Mouse (Mus musculus): ENCODE measurements at regions not wholly inside any gene's neighbourhood (a gene's known extent, or its start where the extent isn't known, plus 50 kb on each side); places are given as distances from the start of the nearest gene placed in this dataset.

DNA sequence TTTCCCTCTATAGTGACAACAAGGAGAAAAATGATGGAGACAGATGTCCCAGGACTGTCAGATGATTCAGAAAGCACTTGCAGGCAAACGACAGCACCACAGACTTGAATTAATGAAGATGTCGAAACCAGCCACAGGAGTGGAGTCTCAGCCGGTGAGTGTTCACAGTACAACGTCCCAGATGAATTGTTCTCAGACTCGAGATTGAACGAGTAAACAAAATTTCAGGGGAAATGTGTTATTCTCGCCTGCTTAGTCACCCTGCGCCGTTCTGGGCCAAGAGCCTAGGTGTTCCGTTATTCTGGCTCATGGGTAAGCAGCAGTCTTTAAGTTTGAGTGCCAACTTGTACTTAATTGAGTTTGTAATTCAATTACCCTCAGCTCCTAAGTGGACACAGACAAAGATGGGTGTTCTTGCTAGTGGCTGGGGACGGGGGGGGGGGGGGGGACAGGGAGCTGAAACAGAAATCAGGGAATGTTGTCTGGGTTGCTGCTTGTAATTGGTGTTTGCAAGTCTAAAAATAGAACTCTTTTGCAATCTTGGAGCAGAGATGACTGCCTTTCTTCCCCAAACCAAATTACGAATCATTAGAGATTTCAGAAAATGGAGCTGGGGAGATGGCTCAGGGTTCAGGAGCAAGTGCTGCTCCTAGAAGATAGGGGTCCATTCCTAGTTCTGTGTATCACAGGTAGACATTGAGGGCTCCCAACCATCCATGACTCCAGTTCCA, 68.4 kb downstream of the Syf2 start:
- H3K36me3 ChIP-seq (ENCODE audit: control insufficient read depth, insufficient read depth, low read length): no peaks in the 10 kb centered on the region

DNA sequence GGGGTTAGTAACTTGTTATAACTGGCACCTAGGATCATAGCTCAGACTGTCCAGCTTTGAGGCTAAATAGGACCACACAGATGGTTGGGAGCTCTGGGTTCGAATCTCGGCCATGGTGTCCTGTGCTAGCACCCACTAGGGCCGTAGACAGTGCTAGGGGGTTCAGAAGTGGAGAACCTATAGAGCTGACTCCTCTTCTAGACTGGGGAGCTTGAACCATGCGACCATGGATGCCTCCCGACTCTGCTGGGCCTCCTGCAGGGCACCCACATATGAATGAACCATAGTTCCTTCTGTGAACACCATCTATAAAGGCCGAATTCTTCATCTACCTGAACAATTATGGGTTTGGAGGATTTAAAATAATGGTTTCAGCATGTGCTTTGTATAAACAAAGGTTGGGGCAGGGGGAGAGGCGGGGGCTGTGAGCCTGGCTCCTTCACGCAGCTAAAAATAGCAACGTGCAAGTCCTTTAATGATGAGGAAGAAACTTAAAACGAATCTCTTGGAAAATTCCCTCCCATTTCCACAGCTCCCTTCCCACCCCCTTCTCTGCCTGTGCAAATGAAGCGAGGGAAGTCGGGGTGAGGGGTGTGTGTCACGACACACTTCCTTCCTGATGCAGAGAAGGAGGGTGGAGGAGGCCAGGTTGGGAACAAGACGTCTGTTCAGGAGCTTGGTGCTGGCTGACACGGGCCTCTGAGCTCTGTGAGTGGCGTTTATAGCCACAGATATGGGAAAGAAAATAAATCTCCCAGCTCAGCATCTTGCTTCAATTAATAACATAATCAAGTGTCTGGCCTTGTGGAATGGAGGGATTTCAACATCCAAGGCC, 71.6 kb downstream of the Syf2 start:
- no peaks in the 10 kb centered on the region for H3K36me3 ChIP-seq (ENCODE audit: control insufficient read depth, insufficient read depth, low read length)

More for the DNA sequence above, 68.4 kb downstream of the Syf2 start:
- no peak overlapping the region for H3K27ac ChIP-seq (ENCODE audit: control insufficient read depth, insufficient read depth, low read depth, low read length)
- no peak overlapping the region for H3K4me3 ChIP-seq (ENCODE audit: control insufficient read depth, low read depth, low read length)
- H3K4me1 ChIP-seq (ENCODE audit: control insufficient read depth, insufficient read depth, low read length): no peaks in the 10 kb centered on the region
- TF ChIP-seq CTCF (IDR thresholded peaks at IDR 0.05; ENCODE audit: control insufficient read depth, insufficient read depth, insufficient replicate concordance, low read depth, low read length) (no peak), POLR2A (IDR thresholded peaks at IDR 0.05; ENCODE audit: control insufficient read depth, low read depth, low read length) (no peak)
- no peaks in the 10 kb centered on the region for H3K27me3 ChIP-seq (ENCODE audit: control insufficient read depth, insufficient read depth, low read length)

GRCm38 (mm10) chr4:135011365-135011764, 80.7 kb downstream of the Syf2 start:
- Histone ChIP-seq H3K27me3 (ENCODE audit: control insufficient read depth, insufficient read depth, low read length) (no peaks in the 10 kb centered on the region), H3K36me3 (ENCODE audit: control insufficient read depth, insufficient read depth, low read length) (no peaks in the 10 kb centered on the region), H3K4me1 (ENCODE audit: control insufficient read depth, insufficient read depth, low read length) (no peaks in the 10 kb centered on the region), H3K27ac (ENCODE audit: control insufficient read depth, insufficient read depth, low read depth, low read length) (no peak overlapping the region), H3K4me3 (ENCODE audit: control insufficient read depth, low read depth, low read length) (no peak overlapping the region)
- TF ChIP-seq POLR2A (IDR thresholded peaks at IDR 0.05; ENCODE audit: control insufficient read depth, low read depth, low read length) (no peak), CTCF (IDR thresholded peaks at IDR 0.05; ENCODE audit: control insufficient read depth, insufficient read depth, insufficient replicate concordance, low read depth, low read length) (peak; percentile 84)

More for the DNA sequence above, 71.6 kb downstream of the Syf2 start:
- Histone ChIP-seq H3K27ac (ENCODE audit: control insufficient read depth, insufficient read depth, low read depth, low read length) (no peak overlapping the region), H3K27me3 (ENCODE audit: control insufficient read depth, insufficient read depth, low read length) (no peaks in the 10 kb centered on the region), H3K4me3 (ENCODE audit: control insufficient read depth, low read depth, low read length) (no peak overlapping the region), H3K4me1 (ENCODE audit: control insufficient read depth, insufficient read depth, low read length) (no peaks in the 10 kb centered on the region)
- TF ChIP-seq POLR2A (IDR thresholded peaks at IDR 0.05; ENCODE audit: control insufficient read depth, low read depth, low read length) (no peak), CTCF (IDR thresholded peaks at IDR 0.05; ENCODE audit: control insufficient read depth, insufficient read depth, insufficient replicate concordance, low read depth, low read length) (no peak)

DNA sequence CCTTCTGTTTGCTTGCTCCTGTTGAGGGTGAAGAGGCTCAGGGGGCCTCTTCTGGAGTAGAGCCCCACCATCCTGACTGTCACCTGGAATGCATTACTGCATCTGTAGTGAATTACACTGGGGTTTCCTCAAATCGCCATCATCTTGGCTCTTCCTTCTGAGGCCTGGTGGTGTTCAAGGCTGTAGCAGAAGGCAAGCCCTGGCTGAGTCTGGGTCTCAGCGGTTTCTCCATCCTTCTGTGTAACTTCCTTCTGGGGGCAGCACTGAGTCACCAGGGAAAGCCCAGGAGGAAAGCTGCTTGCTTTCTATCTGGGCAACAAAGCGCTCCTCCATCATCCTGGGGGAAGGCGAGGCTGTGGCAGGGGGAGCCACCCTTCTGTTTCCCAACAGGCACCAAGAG, 82.2 kb downstream of the Syf2 start:
- H3K27me3 ChIP-seq (ENCODE audit: control insufficient read depth, insufficient read depth, low read length): no peaks in the 10 kb centered on the region
- H3K4me3 ChIP-seq (ENCODE audit: control insufficient read depth, low read depth, low read length): no peak overlapping the region
- no peaks in the 10 kb centered on the region; the same call in 1 of the 2 replicates for H3K4me1 ChIP-seq (ENCODE audit: control insufficient read depth, insufficient read depth, low read length)
- TF ChIP-seq CTCF (IDR thresholded peaks at IDR 0.05; ENCODE audit: control insufficient read depth, insufficient read depth, insufficient replicate concordance, low read depth, low read length) (peak; percentile 22; the same call in 1 of the 2 replicates), POLR2A (IDR thresholded peaks at IDR 0.05; ENCODE audit: control insufficient read depth, low read depth, low read length) (no peak)
- no peaks in the 10 kb centered on the region for H3K36me3 ChIP-seq (ENCODE audit: control insufficient read depth, insufficient read depth, low read length)
- H3K27ac ChIP-seq (ENCODE audit: control insufficient read depth, insufficient read depth, low read depth, low read length): no peak overlapping the region

GRCm38 (mm10) chr4:135013932-135014331, 83.2 kb downstream of the Syf2 start:
- TF ChIP-seq POLR2A (IDR thresholded peaks at IDR 0.05; ENCODE audit: control insufficient read depth, low read depth, low read length) (no peak), CTCF (IDR thresholded peaks at IDR 0.05; ENCODE audit: control insufficient read depth, insufficient read depth, insufficient replicate concordance, low read depth, low read length) (peak; percentile 87)
- no peaks in the 10 kb centered on the region; the same call in 1 of the 2 replicates for H3K4me1 ChIP-seq (ENCODE audit: control insufficient read depth, insufficient read depth, low read length)
- H3K27me3 ChIP-seq (ENCODE audit: control insufficient read depth, insufficient read depth, low read length): no peaks in the 10 kb centered on the region
- H3K27ac ChIP-seq (ENCODE audit: control insufficient read depth, insufficient read depth, low read depth, low read length): no peak overlapping the region
- H3K36me3 ChIP-seq (ENCODE audit: control insufficient read depth, insufficient read depth, low read length): no peaks in the 10 kb centered on the region
- H3K4me3 ChIP-seq (ENCODE audit: control insufficient read depth, low read depth, low read length): no peak overlapping the region

DNA sequence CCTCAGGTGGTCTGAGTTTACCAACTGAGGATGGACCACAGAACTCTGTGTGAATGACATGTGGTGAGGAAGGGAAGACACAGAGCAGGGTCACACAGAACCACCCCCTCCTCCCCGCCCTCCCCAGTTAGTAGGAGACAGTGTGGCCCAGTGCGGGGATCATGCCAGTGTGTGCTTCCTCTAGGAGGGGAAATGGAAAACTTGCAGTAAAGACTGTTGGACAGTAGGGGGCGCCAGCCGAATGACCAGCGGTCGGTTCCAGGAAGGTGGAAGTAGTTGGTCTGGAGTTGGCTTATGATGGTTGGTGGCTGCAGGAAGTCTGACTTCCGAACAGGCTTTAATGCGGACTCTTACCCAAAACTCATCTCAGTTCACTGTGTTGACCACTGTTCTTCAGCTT, 87.3 kb downstream of the Syf2 start:
- H3K36me3 ChIP-seq (ENCODE audit: control insufficient read depth, insufficient read depth, low read length): no peaks in the 10 kb centered on the region
- TF ChIP-seq POLR2A (IDR thresholded peaks at IDR 0.05; ENCODE audit: control insufficient read depth, low read depth, low read length): no peak
- TF ChIP-seq CTCF (IDR thresholded peaks at IDR 0.05; ENCODE audit: control insufficient read depth, insufficient read depth, insufficient replicate concordance, low read depth, low read length): peak; percentile 95
- H3K27ac ChIP-seq (ENCODE audit: control insufficient read depth, insufficient read depth, low read depth, low read length): no peak overlapping the region
- no peak overlapping the region for H3K4me3 ChIP-seq (ENCODE audit: control insufficient read depth, low read depth, low read length)
- no peaks in the 10 kb centered on the region for H3K27me3 ChIP-seq (ENCODE audit: control insufficient read depth, insufficient read depth, low read length)
- no peaks in the 10 kb centered on the region; the same call in 1 of the 2 replicates for H3K4me1 ChIP-seq (ENCODE audit: control insufficient read depth, insufficient read depth, low read length)

GRCm38 (mm10) chr4:135019120-135019519, 88.4 kb downstream of the Syf2 start:
- Histone ChIP-seq H3K27me3 (ENCODE audit: control insufficient read depth, insufficient read depth, low read length) (no peaks in the 10 kb centered on the region), H3K4me3 (ENCODE audit: control insufficient read depth, low read depth, low read length) (no peak overlapping the region), H3K4me1 (ENCODE audit: control insufficient read depth, insufficient read depth, low read length) (no peaks in the 10 kb centered on the region; the same call in 1 of the 2 replicates), H3K36me3 (ENCODE audit: control insufficient read depth, insufficient read depth, low read length) (no peaks in the 10 kb centered on the region), H3K27ac (ENCODE audit: control insufficient read depth, insufficient read depth, low read depth, low read length) (no peak overlapping the region)
- no peak for TF ChIP-seq CTCF (IDR thresholded peaks at IDR 0.05; ENCODE audit: control insufficient read depth, insufficient read depth, insufficient replicate concordance, low read depth, low read length)
- TF ChIP-seq POLR2A (IDR thresholded peaks at IDR 0.05; ENCODE audit: control insufficient read depth, low read depth, low read length): no peak

Data from testis, adult 2 months (tissue).